Mouse (Mus musculus) left cerebral cortex, postnatal 10 days (tissue): Measurements from ENCODE around the gene Larp4. TPM values are rescaled to one million over a fixed set of nuclear protein-coding genes. Genes with fewer than 3 reads are reported as not detected.

Experiments
- DNase-seq, 2 experiments: peaks; one replicate each; pipeline ENCODE4 v3.0.0; 2021 to 2022; ENCODE audit warnings: low spot score in 2 of 2, mixed read lengths in 1 of 2; ENCODE audit errors: extremely low spot score in 1 of 2
- intact Hi-C: fragments of 180-260 bp; cut with DNase I; formaldehyde crosslinking; loops from one replicate; pipeline ENCODE4 v1.15.1; 2025
- total RNA-seq, 2 experiments: library from RNA; stranded (reverse); gene quantifications; 2 replicates each; pipeline ENCODE4 v1.2.3; 2021

Larp4 gene
- total RNA-seq, 2 experiments from 2014 or later: 47.2 to 53.2 TPM

DNA sequence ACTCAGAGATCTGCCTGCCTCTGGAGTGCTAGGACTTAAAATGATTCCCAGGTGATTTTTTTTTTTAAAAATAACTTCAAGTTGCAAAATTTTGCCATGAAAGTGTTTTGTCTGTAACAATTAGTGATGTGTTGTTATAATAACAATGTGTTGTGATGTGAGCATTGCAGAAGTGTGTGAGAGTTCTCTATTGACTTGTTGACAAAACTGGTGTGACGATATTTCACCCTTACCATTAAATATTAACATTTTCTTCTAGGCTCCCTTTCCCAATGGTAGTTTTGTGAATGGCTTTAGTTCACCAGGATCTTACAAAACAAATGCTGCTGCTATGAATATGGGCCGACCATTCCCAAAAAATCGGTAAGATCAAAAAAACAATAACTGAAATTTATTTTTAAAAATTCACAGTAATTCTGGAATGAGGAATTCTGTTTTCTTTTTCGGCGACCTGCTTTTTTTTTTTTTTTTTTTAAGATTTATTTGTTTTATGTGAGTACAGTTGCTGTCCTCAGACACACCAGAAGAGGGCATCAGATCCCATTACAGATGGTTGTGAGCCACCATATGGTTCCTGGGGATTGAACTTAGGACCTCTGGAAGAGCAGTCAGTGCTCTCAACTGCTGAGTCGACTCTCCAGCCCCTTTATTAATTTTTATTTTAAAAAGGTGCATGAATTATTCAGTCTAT lies 27.4 kb downstream of the Larp4 start:
- DNase-seq: no peak
- intact Hi-C loops: no loop called here

DNA sequence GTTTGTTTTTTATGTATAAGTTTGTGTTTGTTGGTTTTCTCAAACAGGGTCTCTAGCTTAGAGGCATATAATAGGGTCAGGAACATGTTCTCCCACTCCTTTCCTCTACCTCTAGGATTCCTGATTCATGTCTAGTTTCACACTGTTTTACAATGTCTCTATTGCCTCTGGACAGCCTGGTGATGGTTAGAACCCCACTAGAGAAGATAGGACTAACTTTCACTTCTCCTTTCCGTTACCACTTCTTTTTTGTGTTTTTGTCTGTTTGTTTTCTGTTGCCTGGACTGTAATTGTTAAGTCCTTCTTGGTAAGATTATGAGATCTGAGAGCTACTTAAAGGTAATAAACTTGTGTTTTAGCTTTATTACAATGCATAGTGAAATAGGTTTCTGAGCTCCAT lies 29.5 kb downstream of the Larp4 start:
- no peak for DNase-seq
- intact Hi-C loops: no loop called here

DNA sequence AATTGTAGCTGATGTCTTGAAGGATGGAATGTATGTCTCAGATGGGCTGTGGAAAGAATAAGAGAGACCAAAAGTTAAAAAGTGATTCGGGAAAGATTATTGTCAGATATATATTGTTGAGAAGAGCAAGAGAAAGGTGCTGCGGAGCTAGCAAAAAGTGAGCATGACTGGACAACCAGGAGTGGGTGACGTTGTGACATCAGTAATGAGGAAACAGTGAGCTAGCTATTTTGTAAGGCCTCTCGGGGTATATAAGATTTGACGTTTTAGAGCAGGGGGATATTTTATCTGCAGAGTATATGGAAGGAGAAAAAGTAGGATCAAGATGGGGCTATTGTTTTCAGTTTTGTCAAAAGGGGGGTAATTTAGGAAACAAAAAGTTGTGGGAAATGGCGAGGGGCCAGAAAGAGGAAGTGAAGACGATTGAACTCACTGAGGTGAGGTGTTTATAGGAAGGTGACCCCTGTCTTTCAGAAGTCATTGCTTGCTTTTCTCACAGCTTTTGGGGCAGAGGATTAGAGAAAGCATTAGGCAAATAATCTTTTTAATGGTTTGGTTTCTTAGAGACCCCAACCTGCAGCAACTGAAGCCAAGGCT lies 34.9 kb downstream of the Larp4 start:
- no peak for DNase-seq
- intact Hi-C loops: no loop called here

DNA sequence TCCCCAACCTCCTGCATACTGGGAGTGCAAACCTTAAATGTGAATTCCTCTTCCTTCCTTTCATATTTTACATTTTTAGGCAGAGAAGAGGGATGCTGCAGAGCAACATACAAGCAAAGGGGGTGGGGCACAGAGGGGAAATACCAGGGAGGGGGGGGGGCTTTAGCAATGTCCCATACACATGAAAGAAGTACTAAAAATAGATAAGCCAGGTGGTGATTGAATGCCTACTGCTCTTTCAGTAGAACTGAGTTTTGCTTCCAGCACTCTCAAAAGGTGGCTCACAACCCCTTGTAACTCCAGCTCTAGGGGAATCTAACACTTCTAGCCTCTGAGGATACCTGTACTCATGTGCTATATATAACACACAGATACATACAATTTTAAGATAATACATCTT lies 36.3 kb downstream of the Larp4 start:
- intact Hi-C loops: no loop called here
- DNase-seq: no peak

DNA sequence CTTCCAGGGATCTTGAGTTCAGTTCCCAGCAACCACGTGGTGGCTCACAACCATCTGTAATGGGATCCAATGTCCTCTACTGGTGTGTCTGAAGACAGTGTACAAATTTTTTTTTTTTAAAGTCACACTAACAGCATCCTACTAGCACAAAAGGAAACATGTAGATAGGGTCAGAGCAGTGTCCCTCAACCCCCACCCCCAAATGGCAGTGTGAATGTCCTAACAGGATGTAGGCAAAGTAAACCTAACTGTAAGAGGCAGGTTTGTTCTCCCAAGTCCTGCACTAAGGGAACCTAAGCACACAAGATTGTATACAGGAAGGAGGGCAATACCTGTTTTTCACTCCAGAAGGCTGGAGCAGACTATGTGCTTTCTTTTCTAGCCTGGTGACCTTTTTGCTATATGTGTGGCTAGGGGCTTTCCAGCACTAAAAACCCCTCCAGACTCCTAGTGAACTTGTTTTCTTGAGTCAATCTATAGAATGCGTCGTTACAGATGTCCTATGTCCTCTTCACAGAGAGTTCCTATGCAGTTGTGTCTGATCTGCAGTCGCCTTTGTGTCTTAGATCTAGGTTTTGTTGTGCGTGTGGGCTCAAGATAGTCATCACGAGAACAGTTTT lies 48.5 kb downstream of the Larp4 start:
- intact Hi-C loops: no loop called here
- DNase-seq: no peak

DNA sequence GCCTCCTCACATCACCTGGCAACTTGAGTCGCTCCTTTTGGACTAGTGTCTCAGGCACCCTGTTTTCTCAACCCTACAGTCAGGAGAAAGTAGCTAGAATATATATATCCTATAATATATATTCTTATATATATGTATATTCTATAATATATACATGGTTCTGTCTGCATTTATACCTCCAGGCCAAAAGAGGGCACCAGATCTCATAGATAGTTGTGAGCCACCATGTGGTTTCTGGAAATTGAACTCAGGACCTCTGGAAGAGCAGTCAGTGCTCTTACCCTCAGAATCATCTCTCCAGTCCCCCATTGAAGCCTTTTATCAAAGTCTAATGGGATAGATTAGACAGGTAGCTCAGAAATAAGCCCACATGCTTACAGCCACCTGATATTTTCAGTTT lies 51.3 kb downstream of the Larp4 start:
- no peak for DNase-seq
- intact Hi-C loops: loop anchor here (5.0 to 10.0 kb wide), 2 partner anchors 354 to 436 kb away; no protein-coding TSS in a partner anchor

DNA sequence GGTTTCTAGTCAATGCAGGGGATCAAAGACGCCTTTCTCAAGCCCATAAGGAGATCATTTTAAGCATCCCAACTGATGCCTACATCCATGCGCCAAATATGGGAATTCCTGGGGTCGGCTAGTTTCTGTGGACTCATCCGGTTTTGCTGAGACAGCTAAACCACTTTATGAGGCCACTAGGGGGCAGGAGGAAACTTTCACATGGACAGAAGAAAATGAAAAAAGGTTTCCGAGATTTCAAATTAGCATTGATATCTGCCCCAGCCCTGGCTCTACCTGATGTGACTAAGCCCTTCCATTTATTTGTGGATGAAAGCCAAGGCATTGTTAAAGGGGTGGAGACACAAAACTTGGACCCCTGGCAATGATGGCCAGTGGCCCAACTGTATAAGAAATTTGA lies 53.1 kb downstream of the Larp4 start:
- intact Hi-C loops: loop anchor here (5.0 to 10.0 kb wide), 2 partner anchors 352 to 434 kb away; no protein-coding TSS in a partner anchor
- peak in 1 of 2 experiments; percentile 49 for DNase-seq

DNA sequence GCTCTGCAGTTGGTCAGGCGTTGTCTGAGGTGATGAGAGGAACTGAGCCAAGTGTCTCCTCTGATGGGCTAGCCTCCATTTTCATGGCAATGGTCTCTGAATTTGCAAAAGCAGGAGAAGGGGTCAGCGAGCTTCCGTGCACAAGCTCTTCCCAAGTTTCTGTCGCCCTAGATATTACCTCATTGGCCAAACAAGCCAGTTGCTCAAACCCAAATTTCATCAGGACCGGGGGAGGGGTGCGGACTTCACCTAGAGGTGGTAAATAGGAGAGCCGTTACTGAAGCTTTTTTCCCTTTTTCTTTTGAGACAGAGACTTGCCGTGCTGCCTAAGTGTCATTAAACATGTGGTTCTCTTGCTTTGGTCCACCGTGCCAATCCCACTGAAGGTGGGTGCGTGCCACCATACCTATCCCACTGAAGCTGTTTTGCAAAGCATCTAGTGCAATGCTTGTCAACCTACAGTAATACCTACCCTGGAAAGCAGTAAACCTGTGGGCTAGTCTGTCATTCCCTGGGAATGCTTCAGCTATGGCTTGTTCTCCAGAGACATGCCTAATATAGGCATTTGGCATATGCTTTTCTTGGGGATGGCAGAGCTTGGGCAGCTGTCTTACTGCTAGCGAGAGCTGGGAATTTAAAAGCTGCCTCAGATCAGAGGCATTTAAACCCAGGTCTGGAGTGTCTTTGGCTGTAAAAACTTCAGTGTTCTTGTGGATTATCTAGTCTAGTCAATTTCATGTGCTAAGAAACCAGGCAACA lies 55.4 kb downstream of the Larp4 start:
- intact Hi-C loops: loop anchor here (10.0 kb wide), 1 partner anchor 350 kb away; no protein-coding TSS in a partner anchor
- no peak for DNase-seq

DNA sequence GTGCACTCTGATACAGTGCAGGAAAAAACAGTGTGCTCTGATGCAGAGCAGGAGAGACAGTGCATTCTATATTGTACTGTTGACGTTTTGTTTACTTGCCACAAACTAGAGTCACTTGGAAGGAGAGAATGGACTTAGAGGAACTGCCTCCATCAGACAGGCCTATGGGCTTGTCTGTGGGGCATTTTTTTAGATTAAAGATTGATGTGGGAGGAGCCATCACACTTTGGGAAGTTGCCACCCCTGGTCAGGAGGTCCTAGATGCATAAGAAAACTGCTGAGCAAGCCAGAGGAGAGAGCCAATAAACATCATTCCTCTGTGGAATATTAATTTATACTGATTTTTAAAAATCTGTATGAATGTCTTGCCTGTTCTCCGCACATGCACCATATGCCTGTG lies 58.3 kb downstream of the Larp4 start:
- intact Hi-C loops: loop anchor here (10.0 kb wide), 1 partner anchor 347 kb away; no protein-coding TSS in a partner anchor

DNA sequence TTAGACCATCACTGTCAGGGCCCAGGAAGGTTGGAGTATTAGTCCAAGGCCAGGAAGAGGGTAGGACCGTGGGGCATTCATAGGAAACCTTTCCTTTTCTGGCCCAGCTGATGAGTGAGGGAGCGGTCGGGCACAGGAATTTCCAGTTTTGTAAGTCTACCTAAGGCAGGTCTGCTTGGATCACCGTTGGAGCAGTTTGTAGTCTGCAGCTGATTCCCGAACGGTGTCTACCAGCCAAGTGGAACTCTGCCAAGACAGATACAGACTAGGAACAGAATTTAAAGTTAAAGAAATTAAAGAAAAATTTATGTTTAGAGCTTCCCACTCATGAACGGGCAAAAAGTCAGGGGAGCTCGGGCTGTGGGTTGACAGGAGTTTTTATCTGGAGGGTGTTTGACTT lies 59.6 kb downstream of the Larp4 start:
- DNase-seq: no peak
- intact Hi-C loops: loop anchor here (10.0 kb wide), 1 partner anchor 345 kb away; no protein-coding TSS in a partner anchor

More for the DNA sequence above, 58.3 kb downstream of the Larp4 start:
- no peak for DNase-seq

DNA sequence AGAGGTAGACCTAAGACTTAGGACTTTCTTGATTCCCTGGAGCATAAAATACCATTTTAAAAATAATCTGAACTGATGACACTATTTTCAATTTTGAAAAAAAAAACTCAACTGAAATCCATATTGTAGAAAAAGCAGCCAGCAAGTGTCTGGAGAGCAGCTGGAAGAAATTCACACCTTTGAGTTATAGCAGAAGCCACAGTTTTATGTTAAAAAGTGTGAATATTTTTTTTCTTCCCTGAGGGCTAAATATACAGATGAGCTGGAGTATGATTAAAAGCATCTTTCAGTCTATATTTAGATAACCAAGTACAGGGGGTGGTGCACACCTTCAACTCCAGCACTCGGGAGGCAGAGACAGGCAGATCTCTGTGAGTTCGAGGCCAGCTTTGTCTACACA lies 60.0 kb downstream of the Larp4 start:
- intact Hi-C loops: loop anchor here (10.0 kb wide), 1 partner anchor 345 kb away; no protein-coding TSS in a partner anchor
- no peak for DNase-seq

DNA sequence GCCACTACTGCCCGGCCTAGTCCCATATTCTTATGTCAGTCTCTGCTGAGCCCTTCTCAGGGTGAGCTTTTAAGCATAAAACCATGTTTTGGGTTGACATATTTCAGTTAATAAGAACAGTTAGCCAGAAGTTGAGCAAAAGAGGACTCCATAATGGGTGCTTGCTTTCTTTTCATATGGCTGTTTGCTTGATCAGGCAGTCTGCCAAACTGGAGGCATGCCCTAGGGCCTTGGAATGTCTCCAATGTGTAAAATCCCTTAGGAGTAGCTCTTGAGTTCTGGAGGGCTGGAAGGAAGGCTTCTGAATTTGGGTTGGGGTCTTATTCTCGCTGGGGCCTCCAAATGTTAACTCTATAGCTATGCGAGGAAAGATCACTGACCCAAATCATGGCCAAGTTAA lies 62.7 kb downstream of the Larp4 start:
- intact Hi-C loops: no loop called here
- DNase-seq: no peak

DNA sequence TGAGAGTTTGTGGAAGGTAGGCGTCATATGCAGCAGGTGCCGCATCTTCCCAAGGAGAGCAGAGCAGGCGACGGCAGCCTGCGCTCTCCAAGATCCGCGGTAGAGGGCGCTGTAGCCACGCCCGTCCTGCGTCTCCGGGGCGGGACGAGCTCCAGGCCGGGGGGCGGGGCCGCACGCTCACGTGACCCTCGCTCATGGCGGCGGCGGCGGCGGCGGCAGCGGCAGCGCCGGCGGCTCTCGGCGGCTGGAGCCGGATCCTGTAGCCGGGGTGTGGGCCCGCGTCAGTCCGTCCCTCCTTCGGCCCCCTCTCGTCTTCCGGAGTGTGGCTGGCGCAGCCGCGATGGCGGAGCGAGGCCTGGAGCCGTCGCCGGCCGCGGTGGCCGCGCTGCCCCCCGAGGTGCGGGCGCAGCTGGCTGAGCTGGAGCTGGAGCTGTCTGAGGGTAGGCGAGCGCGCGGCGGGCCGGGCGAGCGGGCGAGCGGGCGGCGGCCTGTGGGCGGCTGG lies 68.7 kb downstream of the Larp4 start, which contains the start of gene Dip2b:
Gene Dip2b, plus strand, starts transcription at position 195 of the 502 bp plus-strand sequence.
- intact Hi-C loops: loop anchor here (2.0 kb wide), 1 partner anchor 88 kb away; no protein-coding TSS in a partner anchor
- DNase-seq: peak; percentile 90 to 98

DNA sequence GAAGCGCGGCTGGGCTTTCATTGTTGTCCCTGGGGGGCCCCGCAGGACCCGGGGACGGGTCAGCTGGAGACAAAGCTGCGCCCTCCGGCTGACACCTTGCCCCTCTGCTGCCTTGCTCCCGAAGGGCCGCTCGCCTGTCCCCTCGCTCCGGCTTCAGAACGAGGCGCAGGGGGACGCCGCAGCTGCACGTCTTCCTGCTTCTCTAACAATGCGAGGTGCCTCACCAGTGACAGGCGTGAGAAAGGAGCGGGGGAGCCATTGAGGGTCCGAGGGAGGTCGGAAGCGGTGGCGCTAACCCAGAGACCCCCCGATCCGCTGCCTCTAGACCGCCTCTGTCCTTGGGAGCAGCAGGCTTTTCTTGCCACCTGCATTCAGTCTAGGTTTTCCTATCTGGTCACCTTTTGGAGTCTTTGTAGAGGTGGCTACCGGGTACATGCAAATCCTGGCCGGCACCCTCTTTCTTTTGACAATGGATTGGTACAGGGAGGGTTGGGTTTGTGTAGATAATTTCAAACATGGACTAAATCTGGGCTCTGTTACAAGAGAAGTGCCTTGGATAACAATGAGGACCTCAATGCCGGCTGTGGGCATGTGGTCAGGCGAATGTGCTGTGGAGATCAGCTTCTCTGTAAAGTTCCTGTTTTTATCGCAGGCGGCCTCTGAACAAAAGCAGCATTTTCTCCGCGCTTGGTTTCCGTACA lies 69.3 kb downstream of the Larp4 start:
- intact Hi-C loops: loop anchor here (2.0 kb wide), 1 partner anchor 88 kb away; no protein-coding TSS in a partner anchor
- DNase-seq: peak; percentile 48 to 66

DNA sequence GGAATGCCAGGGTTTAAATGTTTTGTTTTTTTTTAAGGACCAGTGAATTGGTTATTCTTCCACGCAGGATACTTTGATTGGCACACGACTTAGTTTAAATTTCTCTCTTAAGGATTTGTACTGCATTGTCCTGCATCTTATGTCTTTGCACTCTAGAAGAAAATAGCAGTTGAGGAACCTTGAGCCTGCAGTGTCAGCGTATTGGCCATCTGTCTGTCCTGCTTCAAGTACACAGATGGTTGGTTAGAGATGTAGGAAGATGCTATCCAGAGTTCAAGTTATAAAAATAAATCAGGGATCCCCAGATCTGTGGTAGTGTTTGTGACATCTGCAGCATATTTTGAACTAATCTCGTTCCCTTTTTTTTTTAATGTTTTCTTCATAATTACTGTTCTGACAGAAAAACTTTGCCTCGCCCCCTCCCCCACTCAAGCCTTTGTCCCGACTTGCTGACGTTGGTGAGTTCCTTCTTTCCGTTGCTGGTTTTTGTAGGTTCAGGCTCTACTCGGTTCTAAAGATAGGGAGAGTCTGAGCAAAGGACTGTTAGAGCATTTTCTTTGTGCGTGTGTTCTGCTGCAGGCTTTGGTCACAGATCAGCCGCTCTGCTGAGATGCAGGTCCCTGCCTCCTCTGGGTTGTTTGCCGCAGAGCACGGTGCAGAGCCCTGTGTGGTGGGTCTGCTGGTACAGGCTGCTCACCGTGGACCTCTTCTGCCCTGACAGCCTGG lies 70.8 kb downstream of the Larp4 start:
- intact Hi-C loops: no loop called here
- peak in 1 of 2 experiments; percentile 48 for DNase-seq

DNA sequence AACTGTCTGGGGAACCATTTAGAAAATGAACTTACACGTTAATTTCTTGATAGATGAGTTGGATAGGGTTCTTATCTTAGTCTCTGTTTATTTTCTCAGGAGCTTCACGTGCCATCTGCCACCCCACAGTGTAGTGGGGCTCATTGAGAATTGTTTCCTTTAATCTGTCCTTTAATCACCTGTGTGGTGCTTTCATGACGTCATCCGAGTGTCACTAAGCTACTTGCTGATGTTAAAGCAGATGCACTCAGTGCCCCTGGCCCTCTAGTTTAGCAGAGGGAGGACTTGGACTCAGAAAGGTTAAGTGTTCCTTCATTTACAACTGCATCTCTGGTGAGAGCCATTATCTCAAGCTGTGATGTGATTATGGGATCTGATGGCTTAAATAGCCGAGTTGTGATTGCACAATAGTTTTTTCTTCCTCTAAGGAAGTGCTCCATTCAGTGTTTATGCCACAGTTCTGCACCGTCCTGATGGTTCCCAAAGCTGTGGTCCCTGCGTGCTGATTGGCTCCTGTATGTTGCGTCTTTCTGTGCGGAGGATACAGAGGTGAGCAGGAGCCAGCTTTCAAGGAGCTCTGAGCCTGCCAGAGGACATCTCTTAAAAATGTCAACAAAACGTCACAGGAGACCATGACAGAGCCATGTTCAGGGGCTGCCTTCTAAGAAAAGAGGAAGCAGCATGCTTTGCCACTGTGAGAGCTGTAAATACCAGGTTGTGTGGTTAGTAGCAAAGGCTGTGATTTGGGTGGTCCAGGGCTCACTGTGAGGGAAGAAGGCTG lies 71.6 kb downstream of the Larp4 start:
- intact Hi-C loops: no loop called here
- DNase-seq: no peak

DNA sequence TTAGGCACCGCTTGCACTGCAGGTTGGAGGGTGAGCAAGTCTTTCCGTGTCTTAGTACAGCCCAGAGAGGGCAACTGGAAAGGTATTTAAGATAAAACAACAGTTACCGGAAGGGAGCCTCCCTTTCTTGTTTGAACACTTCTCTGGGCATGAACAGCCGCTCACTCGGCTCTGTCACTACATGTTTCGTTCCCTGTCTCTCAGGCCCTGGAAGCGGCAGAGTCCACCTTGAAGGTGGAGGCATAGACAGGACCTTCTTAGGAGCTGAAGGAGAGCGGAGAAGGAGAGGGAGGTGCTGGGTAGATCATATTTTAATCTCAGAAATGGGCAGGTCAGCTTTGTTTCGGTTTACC lies 72.2 kb downstream of the Larp4 start:
- intact Hi-C loops: no loop called here
- no peak for DNase-seq
